Mouse (Mus musculus): Measurements from ENCODE around the gene Nmral1. TPM values are rescaled to one million over a fixed set of nuclear protein-coding genes. Genes with fewer than 3 reads are reported as not detected.

Nmral1 gene
- total RNA-seq (2021) (1 to 10 TPM; 2.2 to 2.7 TPM), polyA plus RNA-seq (2012; rRNA removed) (3.9 and 4.0 TPM in 2 replicates)
- long read RNA-seq, partial matches to known transcripts = 1 of 2 reads
- long read RNA-seq, other reads (novel, unspliced or antisense) = 0 of 2 reads

DNA sequence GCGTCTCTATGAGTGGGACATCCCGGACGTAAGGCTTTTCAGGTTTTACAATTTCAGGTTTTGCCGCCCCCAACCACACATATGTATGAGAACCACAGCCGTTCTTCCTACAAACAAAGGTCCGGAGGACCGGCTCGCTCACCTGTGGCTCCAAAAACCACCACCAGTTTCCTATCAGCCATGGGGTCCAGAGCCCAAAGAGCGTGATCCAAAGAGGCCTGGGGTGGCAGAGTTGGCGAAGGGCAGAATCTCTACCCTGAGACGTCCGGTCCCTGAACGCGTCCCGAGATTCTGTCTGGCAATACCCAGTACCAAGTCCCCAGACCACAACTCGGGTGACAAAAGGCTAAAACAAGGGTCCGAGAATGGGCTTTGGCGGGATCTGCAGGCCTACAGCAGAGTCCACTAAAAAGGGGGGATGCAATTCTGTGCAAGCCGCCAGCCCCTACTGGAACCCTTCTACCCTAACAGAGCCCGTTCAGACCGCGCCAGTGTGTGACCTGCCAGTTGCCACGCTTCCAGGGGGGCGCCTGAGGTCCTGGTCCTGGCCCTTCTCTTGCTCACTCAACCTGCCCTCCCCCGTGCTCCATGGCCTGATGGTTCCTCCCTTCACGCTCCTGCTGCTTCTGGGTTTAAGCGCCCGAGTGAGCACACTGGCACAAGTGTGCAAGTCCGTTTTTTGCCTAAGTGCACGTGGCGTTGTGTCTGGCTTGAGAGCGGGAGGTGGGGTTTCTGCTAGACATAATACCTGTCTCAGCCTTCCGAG is at the start of gene Nmral1:
TSS of gene Nmral1 (minus strand) at position 604 of the 766 bp plus-strand sequence.
- peak; percentile 76 to 77 for DNase-seq
- peak within 1 kb of the TSS; percentile 61 for H3K4me3 ChIP-seq
- no peaks in the 10 kb centered on the region for H3K79me2 ChIP-seq (replicated peaks; ENCODE audit: control insufficient read depth, insufficient read depth, low read length)
- peaks cover 8% of the 10 kb centered on the region for H3K4me1 ChIP-seq (ENCODE audit: control insufficient read depth, insufficient read depth, low read length)
- peak within 1 kb of the TSS; percentile 69 for H3K9ac ChIP-seq (ENCODE audit: low read depth, low read length)
- H3K27me3 ChIP-seq (ENCODE audit: control insufficient read depth, insufficient read depth, low read length) = no peaks in the 10 kb centered on the region
- intact Hi-C loops (cut with DNase I) = no loop called here
- TF ChIP-seq CTCF (IDR thresholded peaks at IDR 0.05) (0 out of 2 replicates have a peak, but pooled peaks have one; percentile 2), POLR2A (IDR thresholded peaks at IDR 0.05; ENCODE audit: insufficient read depth, low read depth, low read length) (peak; percentile 59; the same call in 1 of the 2 replicates), EP300 (IDR thresholded peaks at IDR 0.05; ENCODE audit: insufficient read depth, low read depth, low read length) (no peak)
- peak within 1 kb of the TSS; percentile 68 for H3K27ac ChIP-seq
- H3K36me3 ChIP-seq (ENCODE audit: control insufficient read depth, insufficient read depth, low read length) = no peaks in the 10 kb centered on the region
- 13% methylated on average over 33 of the region's 33 CpGs for WGBS

DNA sequence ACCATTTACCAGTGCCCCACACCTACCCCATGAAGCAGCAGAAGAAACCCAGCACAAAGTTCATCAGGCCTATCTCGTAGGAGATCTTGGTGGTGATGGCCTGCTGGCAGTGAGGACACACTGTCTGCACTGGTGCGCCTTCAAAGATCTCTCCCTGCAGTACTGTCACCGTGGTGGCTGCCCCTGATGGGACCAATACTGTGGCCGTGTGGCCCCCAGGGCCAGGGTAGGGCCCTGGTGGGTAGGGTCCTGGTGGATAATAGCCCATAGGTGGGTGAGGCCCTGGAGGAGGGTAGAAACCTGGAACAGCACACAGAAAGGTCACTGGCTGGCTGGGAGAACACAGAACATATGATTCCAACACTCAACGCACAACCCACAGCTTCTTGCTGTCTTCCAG is 49.6 kb upstream of the Nmral1 start:
- H3K79me2 ChIP-seq (replicated peaks; ENCODE audit: control insufficient read depth, insufficient read depth, low read length) = peaks cover 3% of the 10 kb centered on the region
- no peak overlapping the region for H3K27ac ChIP-seq
- no peaks in the 10 kb centered on the region for H3K27me3 ChIP-seq (ENCODE audit: control insufficient read depth, insufficient read depth, low read length)
- no peak for TF ChIP-seq POLR2A (IDR thresholded peaks at IDR 0.05; ENCODE audit: insufficient read depth, low read depth, low read length)
- TF ChIP-seq CTCF (IDR thresholded peaks at IDR 0.05) = no peak
- TF ChIP-seq EP300 (IDR thresholded peaks at IDR 0.05; ENCODE audit: insufficient read depth, low read depth, low read length) = no peak
- no peak for DNase-seq
- peaks cover 13% of the 10 kb centered on the region for H3K36me3 ChIP-seq (ENCODE audit: control insufficient read depth, insufficient read depth, low read length)
- no peak overlapping the region for H3K4me3 ChIP-seq
- WGBS = 94% methylated on average over 5 of the region's 5 CpGs
- intact Hi-C loops (cut with DNase I) = loop anchor here (10.0 kb wide), 1 partner anchor 96 kb away; no protein-coding TSS in a partner anchor
- H3K9ac ChIP-seq (ENCODE audit: low read depth, low read length) = no peak overlapping the region
- peaks cover 3% of the 10 kb centered on the region for H3K4me1 ChIP-seq (ENCODE audit: control insufficient read depth, insufficient read depth, low read length)

DNA sequence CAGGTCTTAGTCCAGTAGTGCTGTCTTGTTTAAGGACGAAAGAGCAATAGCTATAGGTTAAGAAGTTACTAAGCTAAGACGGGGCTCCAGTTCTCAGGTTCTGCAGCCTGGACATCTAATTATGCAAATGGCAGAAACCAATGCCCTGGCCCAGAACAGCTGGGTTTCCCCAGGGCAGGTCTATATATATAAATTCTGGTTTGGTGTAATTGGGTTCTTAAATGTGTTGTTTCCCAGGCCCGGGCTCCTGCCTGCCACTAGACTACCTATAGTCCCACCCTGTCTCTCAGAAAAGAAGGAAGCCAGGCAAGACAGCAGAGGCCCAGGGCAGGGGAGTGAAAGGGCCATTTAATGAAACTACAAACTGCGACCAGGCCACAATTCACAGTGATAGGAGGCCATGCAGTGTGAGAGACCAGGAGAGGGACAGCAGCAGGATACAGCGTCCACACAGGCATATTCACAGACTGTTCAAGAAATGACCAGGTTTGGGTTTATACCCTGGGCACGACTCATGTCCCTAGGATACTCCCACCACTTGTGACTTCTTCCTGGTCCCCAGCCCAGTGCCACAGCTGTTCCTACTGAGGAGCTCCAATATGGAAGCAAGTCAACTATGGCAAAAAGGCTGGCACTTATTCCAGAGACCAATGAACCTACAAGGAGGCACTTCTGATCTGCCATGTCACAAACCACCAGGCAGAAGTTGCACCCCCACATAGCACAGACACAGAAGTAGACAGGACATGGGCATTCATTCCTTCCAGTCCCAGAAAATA is 48.0 kb upstream of the Nmral1 start:
- no peak overlapping the region for H3K9ac ChIP-seq (ENCODE audit: low read depth, low read length)
- no peak for TF ChIP-seq POLR2A (IDR thresholded peaks at IDR 0.05; ENCODE audit: insufficient read depth, low read depth, low read length)
- no peak for TF ChIP-seq EP300 (IDR thresholded peaks at IDR 0.05; ENCODE audit: insufficient read depth, low read depth, low read length)
- no peak overlapping the region for H3K4me3 ChIP-seq
- no peaks in the 10 kb centered on the region for H3K4me1 ChIP-seq (ENCODE audit: control insufficient read depth, insufficient read depth, low read length)
- peaks cover 1% of the 10 kb centered on the region; the same call in 1 of the 2 replicates for H3K79me2 ChIP-seq (replicated peaks; ENCODE audit: control insufficient read depth, insufficient read depth, low read length)
- WGBS = 75% methylated on average over 6 of the region's 6 CpGs
- H3K27ac ChIP-seq = no peak overlapping the region
- intact Hi-C loops (cut with DNase I) = loop anchor here (10.0 kb wide), 1 partner anchor 98 kb away; no protein-coding TSS in a partner anchor
- peaks cover 6% of the 10 kb centered on the region for H3K36me3 ChIP-seq (ENCODE audit: control insufficient read depth, insufficient read depth, low read length)
- no peaks in the 10 kb centered on the region for H3K27me3 ChIP-seq (ENCODE audit: control insufficient read depth, insufficient read depth, low read length)
- no peak for DNase-seq

DNA sequence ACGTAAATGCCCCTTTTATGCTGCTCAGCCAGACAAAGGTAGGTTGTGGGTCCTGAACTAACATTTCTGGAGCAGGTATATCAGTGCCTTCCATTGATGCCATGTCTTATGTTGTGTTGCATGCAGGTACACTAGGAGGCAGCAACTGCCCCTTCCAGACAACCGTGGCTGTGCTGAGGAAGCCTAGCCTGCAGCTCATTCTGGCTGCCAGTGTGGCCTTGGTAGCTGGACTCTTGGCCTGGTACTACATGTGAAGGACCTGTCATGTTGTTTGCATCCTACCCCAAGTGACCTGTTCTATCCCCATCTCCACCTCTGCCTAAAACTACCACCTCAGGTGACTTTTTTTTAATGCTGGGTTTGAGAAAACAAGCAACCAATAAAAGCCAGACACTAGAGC is 46.7 kb upstream of the Nmral1 start:
- intact Hi-C loops (cut with DNase I) = loop anchor here (10.0 kb wide), 1 partner anchor 99 kb away; no protein-coding TSS in a partner anchor
- no peak overlapping the region for H3K9ac ChIP-seq (ENCODE audit: low read depth, low read length)
- WGBS = 73% methylated on average over 2 of the region's 2 CpGs

DNA sequence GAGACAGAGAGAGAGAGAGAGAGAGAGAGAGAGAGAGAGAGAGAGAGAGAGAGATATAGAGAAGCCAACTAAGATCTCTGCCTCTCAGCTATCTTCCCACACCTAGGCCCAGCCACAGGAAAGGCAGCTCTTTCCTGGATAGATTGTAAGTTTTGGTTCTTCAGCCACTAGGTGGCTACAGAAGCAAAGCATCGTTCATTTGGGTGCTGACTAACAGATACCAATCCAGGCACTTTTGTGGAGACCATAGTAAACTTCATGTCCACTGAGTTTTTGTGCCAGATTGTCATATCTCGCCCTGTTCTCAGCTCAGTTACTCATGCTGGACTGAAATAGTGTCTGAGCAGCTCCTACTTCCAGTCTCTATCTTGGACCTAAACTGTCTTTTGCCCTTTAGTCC is 44.1 kb upstream of the Nmral1 start:
- Histone ChIP-seq H3K4me3 (no peak overlapping the region), H3K27me3 (ENCODE audit: control insufficient read depth, insufficient read depth, low read length) (no peaks in the 10 kb centered on the region), H3K36me3 (ENCODE audit: control insufficient read depth, insufficient read depth, low read length) (peaks cover 11% of the 10 kb centered on the region), H3K9ac (ENCODE audit: low read depth, low read length) (no peak overlapping the region), H3K79me2 (replicated peaks; ENCODE audit: control insufficient read depth, insufficient read depth, low read length) (peaks cover 3% of the 10 kb centered on the region; the same call in 1 of the 2 replicates), H3K27ac (no peak overlapping the region), H3K4me1 (ENCODE audit: control insufficient read depth, insufficient read depth, low read length) (no peaks in the 10 kb centered on the region; the same call in 1 of the 2 replicates)
- DNase-seq = no peak
- intact Hi-C loops (cut with DNase I) = loop anchor here (10.0 kb wide), 1 partner anchor 102 kb away; no protein-coding TSS in a partner anchor
- TF ChIP-seq POLR2A (IDR thresholded peaks at IDR 0.05; ENCODE audit: insufficient read depth, low read depth, low read length) (no peak), EP300 (IDR thresholded peaks at IDR 0.05; ENCODE audit: insufficient read depth, low read depth, low read length) (no peak), CTCF (IDR thresholded peaks at IDR 0.05) (peak; percentile 75)
- 24% methylated on average over 2 of the region's 2 CpGs for WGBS

More for the DNA sequence above, 46.7 kb upstream of the Nmral1 start:
- no peaks in the 10 kb centered on the region for H3K4me1 ChIP-seq (ENCODE audit: control insufficient read depth, insufficient read depth, low read length)
- no peak overlapping the region for H3K4me3 ChIP-seq
- no peak for DNase-seq
- no peaks in the 10 kb centered on the region for H3K27me3 ChIP-seq (ENCODE audit: control insufficient read depth, insufficient read depth, low read length)
- H3K79me2 ChIP-seq (replicated peaks; ENCODE audit: control insufficient read depth, insufficient read depth, low read length) = peaks cover 1% of the 10 kb centered on the region; the same call in 1 of the 2 replicates
- H3K36me3 ChIP-seq (ENCODE audit: control insufficient read depth, insufficient read depth, low read length) = peaks cover 7% of the 10 kb centered on the region
- TF ChIP-seq POLR2A (IDR thresholded peaks at IDR 0.05; ENCODE audit: insufficient read depth, low read depth, low read length) (no peak), EP300 (IDR thresholded peaks at IDR 0.05; ENCODE audit: insufficient read depth, low read depth, low read length) (no peak), CTCF (IDR thresholded peaks at IDR 0.05) (no peak)
- no peak overlapping the region for H3K27ac ChIP-seq

Data from heart, adult 2 months (tissue).